Mouse (Mus musculus) heart, postnatal 0 days (tissue): Measurements from ENCODE around the gene Dnm1. TPM values are rescaled to one million over a fixed set of nuclear protein-coding genes. Genes with fewer than 3 reads are reported as not detected.

Experiments
- ATAC-seq: fragments of 200-750 bp; cut with Nextera tagmentation; 2 replicates; pipeline ENCODE4 v1.8.0; 2017; ENCODE audit warnings: low read depth, moderate number of reproducible peaks, moderate library complexity; ENCODE audit not compliant: insufficient read depth
- DNase-seq: peaks from one replicate; pipeline ENCODE4 v3.0.0-alpha.2; 2016; ENCODE audit warnings: low spot score
- H3K27ac ChIP-seq: fragments of 300-500 bp; sonication (generic); 2 replicates; pipeline ENCODE4 v1.5.1; 2014; ENCODE audit warnings: low read depth, mild to moderate bottlenecking
- H3K27me3 ChIP-seq: fragments of 300-500 bp; sonication (generic); 2 replicates; pipeline ENCODE4 v1.6.1; 2014; ENCODE audit warnings: low read length, mixed read lengths; ENCODE audit not compliant: control insufficient read depth, insufficient read depth
- H3K36me3 ChIP-seq: fragments of 300-500 bp; sonication (generic); replicated peaks from 2 replicates; pipeline ENCODE4 v1.6.1; 2014; ENCODE audit warnings: low read length, mixed read lengths; ENCODE audit not compliant: control insufficient read depth, insufficient read depth
- H3K4me1 ChIP-seq: fragments of 300-500 bp; sonication (generic); 2 replicates; pipeline ENCODE4 v1.6.1; 2014; ENCODE audit warnings: antibody characterized with exemption; ENCODE audit not compliant: control insufficient read depth, insufficient read depth
- H3K4me2 ChIP-seq: fragments of 300-500 bp; sonication (generic); 2 replicates; pipeline ENCODE4 v1.6.1; 2014; ENCODE audit warnings: low read depth, mild to moderate bottlenecking, low read length, moderate library complexity
- H3K4me3 ChIP-seq: fragments of 300-500 bp; sonication (generic); 2 replicates; pipeline ENCODE4 v1.5.1; 2014; ENCODE audit warnings: low read depth, low read length
- H3K9ac ChIP-seq: fragments of 300-500 bp; sonication (generic); replicated peaks from 2 replicates; pipeline ENCODE4 v1.6.1; 2014; ENCODE audit warnings: low read depth, low read length, mixed read lengths
- H3K9me3 ChIP-seq: fragments of 300-500 bp; sonication (generic); replicated peaks from 2 replicates; pipeline ENCODE4 v1.6.1; 2016; ENCODE audit warnings: low read length; ENCODE audit not compliant: control insufficient read depth
- CTCF ChIP-seq: IDR thresholded peaks from 2 replicates; pipeline ENCODE4 v1.5.1; 2016; ENCODE audit warnings: antibody characterized with exemption, control low read depth, low read depth
- EP300 ChIP-seq: IDR thresholded peaks from 2 replicates; pipeline ENCODE4 v1.6.1; 2016; ENCODE audit warnings: antibody characterized with exemption, low read depth
- WGBS: fragments of 180-500 bp; shearing (Covaris S2); extraction: QIAGEN DNeasy Blood & Tissue Kit; methylation state at CpG from one replicate; pipeline ENCODE4 v1.1.7; 2014; 5-methylcytosine and 5-hydroxymethylcytosine counted together
- polyA plus RNA-seq: library from polyadenylated mRNA; unstranded; fragments of >200 nt; fragmentation: Nextera tagmentation; extraction: Ambion mirVana; gene quantifications from 2 replicates; pipeline ENCODE4 v1.2.1, GENCODE M21; 2015
- total RNA-seq: library from RNA; depleted of rRNA; stranded (reverse); fragments of >200 nt; gene quantifications from 2 replicates; pipeline ENCODE4 v1.2.3, GENCODE M21; 2014; ENCODE audit warnings: low replicate concordance

The Dnm1 gene
- total and polyA plus RNA-seq, 2 experiments from 2014 or later, result 1.5 to 10.3 TPM

DNA sequence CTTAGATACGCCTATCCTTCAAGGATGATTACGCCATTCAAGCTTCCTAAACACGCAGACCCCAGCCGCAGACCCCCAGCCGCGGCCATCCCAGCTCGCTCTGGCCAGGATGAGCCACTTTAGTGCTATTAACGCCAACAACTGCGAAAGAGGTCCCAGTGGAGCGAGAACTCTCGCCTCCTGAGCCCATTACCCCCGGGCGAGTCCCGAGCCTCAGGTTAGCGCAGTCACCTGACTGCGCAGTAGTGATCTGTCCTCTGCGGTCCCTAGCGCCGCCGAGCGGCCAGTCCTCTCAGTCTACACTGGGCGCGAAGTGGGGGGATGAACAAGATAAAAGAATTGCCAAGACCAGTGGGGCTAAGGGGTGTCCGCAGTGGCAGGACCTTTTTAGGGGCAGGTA lies 8.3 kb upstream of the Dnm1 start:
- ATAC-seq (peak; percentile 34), DNase-seq (peak; percentile 56)
- H3K36me3 ChIP-seq, result peaks cover 19% of the 10 kb centered on the region
- H3K4me2 ChIP-seq, result peak overlapping the region; percentile 69
- peak overlapping the region; percentile 36 for H3K4me3 ChIP-seq
- H3K9ac ChIP-seq, result no peak overlapping the region
- H3K27me3 ChIP-seq, result no peaks in the 10 kb centered on the region
- 2% methylated on average over 24 of the region's 24 CpGs for WGBS
- H3K9me3 ChIP-seq, result no peaks in the 10 kb centered on the region
- H3K4me1 ChIP-seq, result peaks cover 5% of the 10 kb centered on the region
- no peak overlapping the region for H3K27ac ChIP-seq
- TF ChIP-seq EP300 (no peak), CTCF (peak; percentile 51)

DNA sequence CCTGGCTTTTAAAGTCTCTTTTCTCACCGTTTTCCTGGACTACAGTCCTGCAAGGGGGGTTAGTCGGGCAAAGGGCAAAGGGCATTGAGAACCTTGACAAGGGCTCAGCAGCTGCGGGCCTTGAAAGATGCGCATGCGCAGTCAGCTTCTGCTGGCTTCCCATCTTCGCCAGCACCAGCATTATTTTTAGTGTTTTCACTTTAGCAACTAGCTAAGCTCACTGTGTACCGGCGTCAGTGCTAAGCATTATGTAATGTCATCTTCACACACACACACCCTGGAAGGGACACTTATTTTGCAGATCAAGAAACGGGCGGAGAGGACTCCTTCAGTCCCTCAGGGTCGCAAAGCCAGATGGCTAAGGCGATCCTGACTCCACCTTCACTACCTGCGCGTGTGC lies 7.6 kb upstream of the Dnm1 start:
- no peak overlapping the region for H3K9ac ChIP-seq
- TF ChIP-seq EP300 (no peak), CTCF (no peak)
- WGBS, result 6% methylated on average over 14 of the region's 14 CpGs

DNA sequence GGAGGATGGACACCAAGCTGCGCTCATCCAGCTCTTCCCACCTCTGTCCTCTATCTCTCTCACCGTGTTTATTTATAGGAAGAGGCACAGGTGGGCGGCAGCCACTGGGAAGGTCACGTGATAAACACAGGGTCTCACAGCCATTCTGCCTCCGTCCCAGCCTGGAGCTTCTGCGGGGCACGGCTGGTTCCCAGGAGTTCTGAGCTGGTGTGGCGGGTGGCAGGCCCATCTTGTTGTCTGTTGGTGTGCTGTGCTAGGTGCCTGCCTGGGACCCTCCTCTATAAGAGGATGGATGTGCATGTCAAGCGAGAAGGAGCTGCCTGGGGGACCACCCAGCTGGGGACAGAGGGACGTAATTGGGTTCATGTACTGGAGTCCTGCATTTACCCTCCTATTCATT lies 5.2 kb upstream of the Dnm1 start:
- ATAC-seq (no peak), DNase-seq (no peak)
- Histone ChIP-seq H3K9ac (no peak overlapping the region), H3K4me3 (no peak overlapping the region), H3K27me3 (no peaks in the 10 kb centered on the region), H3K27ac (no peak overlapping the region), H3K4me2 (no peak overlapping the region), H3K9me3 (no peaks in the 10 kb centered on the region), H3K36me3 (no peaks in the 10 kb centered on the region), H3K4me1 (no peaks in the 10 kb centered on the region)
- TF ChIP-seq CTCF, result no peak
- no peak for TF ChIP-seq EP300
- 50% methylated on average over 10 of the region's 10 CpGs for WGBS

More for the DNA sequence above, 7.6 kb upstream of the Dnm1 start:
- H3K27me3 ChIP-seq, result no peaks in the 10 kb centered on the region
- DNase-seq (peak; percentile 54), ATAC-seq (no peak)
- H3K36me3 ChIP-seq, result peaks cover 17% of the 10 kb centered on the region
- no peak overlapping the region for H3K27ac ChIP-seq
- H3K9me3 ChIP-seq, result no peaks in the 10 kb centered on the region
- H3K4me1 ChIP-seq, result peaks cover 5% of the 10 kb centered on the region
- peak overlapping the region; percentile 69 for H3K4me2 ChIP-seq
- peak overlapping the region; percentile 36 for H3K4me3 ChIP-seq

DNA sequence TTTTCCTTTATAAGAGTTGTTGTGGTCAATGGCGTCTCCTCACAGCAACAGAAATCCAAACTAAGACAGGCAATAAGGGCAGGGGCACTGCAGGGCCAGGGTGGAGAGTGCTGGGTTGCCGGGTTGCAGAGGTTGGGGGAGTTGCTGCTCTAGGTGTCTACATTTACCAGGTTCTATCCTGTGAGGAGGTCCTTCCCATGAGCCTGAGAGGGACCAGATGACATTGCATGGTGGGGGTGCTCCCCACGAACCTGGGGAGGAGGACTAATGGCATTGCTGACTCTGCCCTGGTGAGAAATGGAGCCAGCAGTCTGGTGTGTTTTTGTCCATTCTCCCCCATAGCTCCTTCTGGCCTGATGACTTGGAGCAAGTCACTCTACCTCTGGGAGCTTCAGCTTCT lies 4.6 kb upstream of the Dnm1 start:
- 79% methylated on average over 3 of the region's 3 CpGs for WGBS
- no peak for TF ChIP-seq EP300
- TF ChIP-seq CTCF, result no peak
- ATAC-seq, result no peak
- Histone ChIP-seq H3K36me3 (no peaks in the 10 kb centered on the region), H3K4me1 (peaks cover 3% of the 10 kb centered on the region; the same call in 1 of the 2 replicates), H3K27ac (no peak overlapping the region), H3K4me2 (no peak overlapping the region), H3K27me3 (peaks cover 2% of the 10 kb centered on the region; the same call in 1 of the 2 replicates), H3K4me3 (no peak overlapping the region), H3K9ac (no peak overlapping the region), H3K9me3 (no peaks in the 10 kb centered on the region)
- no peak for DNase-seq

DNA sequence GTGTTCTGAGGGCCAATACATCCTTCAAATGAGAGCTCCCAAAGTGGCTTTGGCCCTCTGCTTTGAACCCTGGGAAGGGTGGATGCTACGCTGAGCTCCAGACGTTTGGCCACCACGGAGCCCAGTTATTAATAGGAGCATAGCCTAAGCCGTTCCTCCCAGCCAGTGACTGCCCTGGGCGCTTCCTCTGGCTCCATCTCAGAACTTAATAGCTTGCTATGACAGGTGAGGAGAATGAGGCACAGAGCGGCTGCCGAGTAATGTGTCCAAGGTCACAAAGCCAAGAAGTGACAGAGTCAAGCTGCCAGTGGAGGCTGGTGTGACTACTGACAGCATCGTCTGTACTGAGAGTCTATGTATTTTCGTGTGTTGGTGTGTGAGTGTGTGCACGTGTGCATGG lies 3.1 kb upstream of the Dnm1 start:
- no peak for DNase-seq

DNA sequence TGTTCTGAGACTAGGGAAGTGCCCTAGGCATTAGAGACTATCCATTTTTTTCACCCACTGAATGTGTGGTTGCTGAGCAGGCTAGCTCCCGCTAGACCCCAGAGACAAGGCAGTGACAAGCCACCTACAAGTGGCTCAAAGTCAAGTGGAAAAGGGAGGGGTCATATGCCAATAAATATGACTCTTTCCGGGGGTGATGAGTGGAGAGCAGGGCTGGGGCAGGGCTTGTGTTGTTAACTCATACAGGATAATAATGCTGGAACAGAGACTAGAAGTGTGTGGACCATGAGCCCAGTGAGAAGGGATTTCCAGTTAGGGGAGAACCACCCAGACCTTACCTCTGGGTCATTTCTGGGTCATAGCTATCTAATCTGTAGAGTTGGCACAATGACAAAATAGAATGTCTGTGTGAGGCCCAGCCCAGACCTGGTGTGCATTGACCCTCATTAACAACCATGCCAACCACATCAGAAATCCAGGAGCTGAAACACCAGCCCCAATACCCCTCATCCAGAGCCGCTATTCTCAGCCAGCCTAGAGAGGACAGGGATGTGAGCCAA lies 1.3 kb upstream of the Dnm1 start:
- peaks cover 22% of the 10 kb centered on the region for H3K27me3 ChIP-seq

More for the DNA sequence above, 3.1 kb upstream of the Dnm1 start:
- Histone ChIP-seq H3K4me1 (peaks cover 4% of the 10 kb centered on the region; the same call in 1 of the 2 replicates), H3K9me3 (no peaks in the 10 kb centered on the region), H3K9ac (no peak overlapping the region), H3K36me3 (no peaks in the 10 kb centered on the region), H3K4me3 (no peak overlapping the region), H3K27me3 (peaks cover 17% of the 10 kb centered on the region), H3K27ac (no peak overlapping the region), H3K4me2 (no peak overlapping the region)
- WGBS, result 47% methylated on average over 10 of the region's 10 CpGs
- TF ChIP-seq CTCF (no peak), EP300 (no peak)
- no peak for ATAC-seq

More for the DNA sequence above, 1.3 kb upstream of the Dnm1 start:
- TF ChIP-seq CTCF (no peak), EP300 (no peak)
- no peaks in the 10 kb centered on the region for H3K9me3 ChIP-seq
- ATAC-seq (no peak), DNase-seq (no peak)
- H3K27ac ChIP-seq, result no peak overlapping the region
- H3K4me2 ChIP-seq, result no peak overlapping the region
- H3K4me1 ChIP-seq, result peaks cover 4% of the 10 kb centered on the region; the same call in 1 of the 2 replicates
- no peaks in the 10 kb centered on the region for H3K36me3 ChIP-seq
- WGBS, result 40% methylated on average over 3 of the region's 3 CpGs
- H3K4me3 ChIP-seq, result no peak overlapping the region
- H3K9ac ChIP-seq, result no peak overlapping the region
